Mouse (Mus musculus): Measurements from ENCODE around the gene Prmt2. TPM values are rescaled to one million over a fixed set of nuclear protein-coding genes. Genes with fewer than 3 reads are reported as not detected.

Gene Prmt2
- polyA plus RNA-seq, 1 experiment from 2014 or later, result 338 TPM

MicroRNA genes within 50 kb of the gene (microRNA counts, 519-probe panel; counts per million panel counts)
- microRNA mmu-miR-678, result 1,952 counts per million, percentile 17 among the panel's probes with 10 or more counts

Small RNA genes within 50 kb of the gene (microRNA-seq; reads per million reads assigned to microRNA genes)
- not detected for gene Mir678

Other genes starting within 250 kb of the Prmt2 start
- gene Zfp280b, start 205.2 kb downstream of the Prmt2 start, polyA plus RNA-seq (2015; fragmentation: Nextera tagmentation; extraction: Ambion mirVana), result 11.6 and 11.8 TPM in 2 replicates
- gene Slc5a4b, start 126.9 kb downstream of the Prmt2 start, polyA plus RNA-seq (2015; fragmentation: Nextera tagmentation; extraction: Ambion mirVana), result not detected in 2 replicates
- gene Slc5a4a, start 90.4 kb downstream of the Prmt2 start, polyA plus RNA-seq (2015; fragmentation: Nextera tagmentation; extraction: Ambion mirVana), result 0.08 and 0.09 TPM in 2 replicates
- gene S100b, start 16.0 kb upstream of the Prmt2 start, polyA plus RNA-seq (2015; fragmentation: Nextera tagmentation; extraction: Ambion mirVana), result 4.3 and 5.9 TPM in 2 replicates
- gene Dip2a, start 107.4 kb upstream of the Prmt2 start, polyA plus RNA-seq (2015; fragmentation: Nextera tagmentation; extraction: Ambion mirVana), result 18.9 and 19.8 TPM in 2 replicates
- gene AC141477.1, start 202.6 kb upstream of the Prmt2 start, polyA plus RNA-seq (2015; fragmentation: Nextera tagmentation; extraction: Ambion mirVana), result not detected in 2 replicates
- gene Pcnt, start 204.9 kb upstream of the Prmt2 start, polyA plus RNA-seq (2015; fragmentation: Nextera tagmentation; extraction: Ambion mirVana), result 7.0 and 7.9 TPM in 2 replicates
- not detected in 2 replicates for gene 2610028H24Rik, start 211.2 kb upstream of the Prmt2 start, polyA plus RNA-seq (2015; fragmentation: Nextera tagmentation; extraction: Ambion mirVana)
- gene Mcm3ap, start 231.1 kb upstream of the Prmt2 start, polyA plus RNA-seq (2015; fragmentation: Nextera tagmentation; extraction: Ambion mirVana), result 54.8 and 61.9 TPM in 2 replicates
- 5.9 and 6.1 TPM in 2 replicates for gene Ybey, start 231.2 kb upstream of the Prmt2 start, polyA plus RNA-seq (2015; fragmentation: Nextera tagmentation; extraction: Ambion mirVana)

All from hindbrain, embryonic 15.5 days (tissue).